Mouse (Mus musculus) embryonic facial prominence, embryonic 14.5 days (tissue): ENCODE results near the gene Gmpr. TPM values are rescaled to one million over a fixed set of nuclear protein-coding genes. Genes with fewer than 3 reads are reported as not detected.

ENCODE experiments used
- ATAC-seq: fragments of 200-750 bp; cut with Nextera tagmentation; 2 replicates; pipeline ENCODE4 v1.8.0; 2017; ENCODE audit warnings: low read depth, moderate number of reproducible peaks, moderate TSS enrichment
- DNase-seq: peaks from one replicate; pipeline ENCODE4 v3.0.0-alpha.2; 2015; ENCODE audit warnings: low spot score
- H3K27ac ChIP-seq: fragments of 300-500 bp; sonication (generic); replicated peaks from 2 replicates; pipeline ENCODE4 v1.5.1; 2014; ENCODE audit warnings: low read depth, mild to moderate bottlenecking, low read length, moderate library complexity
- H3K27me3 ChIP-seq: fragments of 300-500 bp; sonication (generic); replicated peaks from 2 replicates; pipeline ENCODE4 v1.6.1; 2014; ENCODE audit warnings: low read length; ENCODE audit not compliant: control insufficient read depth, insufficient read depth
- H3K36me3 ChIP-seq: fragments of 300-500 bp; sonication (generic); 2 replicates; pipeline ENCODE4 v1.6.1; 2014; ENCODE audit warnings: low read length, mixed read lengths; ENCODE audit not compliant: control insufficient read depth, insufficient read depth
- H3K4me1 ChIP-seq: fragments of 300-500 bp; sonication (generic); 2 replicates; pipeline ENCODE4 v1.6.1; 2014; ENCODE audit warnings: antibody characterized with exemption, low read length; ENCODE audit not compliant: control insufficient read depth, insufficient read depth
- H3K4me2 ChIP-seq: fragments of 300-500 bp; sonication (generic); 2 replicates; pipeline ENCODE4 v1.6.1; 2014; ENCODE audit warnings: low read depth, mild to moderate bottlenecking, low read length, moderate library complexity, mixed read lengths
- H3K4me3 ChIP-seq: fragments of 300-500 bp; sonication (generic); 2 replicates; pipeline ENCODE4 v1.5.1; 2014; ENCODE audit warnings: low read depth, mild to moderate bottlenecking, low read length
- H3K9ac ChIP-seq: fragments of 300-500 bp; sonication (generic); 2 replicates; pipeline ENCODE4 v1.6.1; 2014; ENCODE audit warnings: low read depth, mild to moderate bottlenecking, low read length, moderate library complexity, mixed read lengths
- H3K9me3 ChIP-seq: fragments of 300-500 bp; sonication (generic); 2 replicates; pipeline ENCODE4 v1.6.1; 2016; ENCODE audit warnings: low read length; ENCODE audit not compliant: control insufficient read depth
- WGBS: fragments of 180-500 bp; shearing (Covaris S2); extraction: QIAGEN DNeasy Blood & Tissue Kit; methylation state at CpG from one replicate; pipeline ENCODE4 v1.1.7; 2014; 5-methylcytosine and 5-hydroxymethylcytosine counted together
- polyA plus RNA-seq: library from polyadenylated mRNA; unstranded; fragments of >200 nt; fragmentation: Nextera tagmentation; extraction: Ambion mirVana; gene quantifications from 2 replicates; pipeline ENCODE4 v1.2.1, GENCODE M21; 2014

Gene Gmpr
- polyA plus RNA-seq, 1 experiment from 2014 or later: 51.5 TPM

DNA sequence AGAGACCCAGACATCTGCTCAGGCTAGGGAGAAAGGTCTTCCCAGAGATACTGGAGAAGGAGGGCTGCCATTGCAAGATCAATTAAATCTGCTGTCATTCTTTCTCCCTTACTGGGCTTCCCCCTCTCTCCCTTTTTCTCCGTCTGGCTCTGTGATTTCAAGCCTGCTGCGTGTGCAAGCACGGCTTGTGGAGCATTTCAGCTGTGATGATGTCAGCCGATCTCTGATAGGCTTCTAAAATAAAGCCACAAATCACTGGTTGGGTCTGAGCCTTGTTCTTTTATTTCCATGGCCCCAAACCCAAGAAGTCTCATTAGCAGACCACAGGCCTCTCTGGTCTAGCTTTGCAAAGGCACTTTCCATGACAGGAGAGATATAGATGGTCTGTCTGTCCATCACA, 57.7 kb downstream of the Gmpr start:
- Histone ChIP-seq H3K4me3 (no peak overlapping the region), H3K4me2 (no peak overlapping the region), H3K36me3 (0 out of 2 replicates have a peak, but pooled peaks cover 8% of the 10 kb centered on the region), H3K27ac (no peak overlapping the region), H3K9ac (no peak overlapping the region), H3K4me1 (no peaks in the 10 kb centered on the region; the same call in 1 of the 2 replicates), H3K27me3 (no peaks in the 10 kb centered on the region), H3K9me3 (no peaks in the 10 kb centered on the region)
- ATAC-seq (no peak), DNase-seq (peak; percentile 70)
- WGBS: 44% methylated on average over 4 of the region's 4 CpGs

DNA sequence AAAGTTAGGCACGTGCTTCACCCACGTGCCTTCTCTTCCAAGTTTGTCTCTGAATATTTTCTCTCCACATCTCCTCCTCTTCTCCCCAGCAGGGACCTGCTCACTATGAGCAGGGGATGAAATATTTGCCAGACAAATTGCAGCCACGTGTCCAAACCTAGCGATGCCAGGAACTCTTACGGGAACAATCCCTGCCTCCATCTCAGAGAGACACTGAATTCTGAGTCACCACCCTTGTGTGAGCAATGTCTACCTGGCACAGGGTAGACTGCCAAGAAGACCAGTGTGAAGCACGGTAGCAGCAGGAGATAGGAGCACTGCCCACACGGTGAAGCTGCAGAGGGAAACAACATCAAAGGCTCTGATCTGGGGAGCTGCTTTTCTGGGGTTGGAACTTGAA, 62.7 kb downstream of the Gmpr start:
- no peak for ATAC-seq
- H3K27me3 ChIP-seq: no peaks in the 10 kb centered on the region
- no peaks in the 10 kb centered on the region for H3K9me3 ChIP-seq
- no peak overlapping the region for H3K4me3 ChIP-seq
- 0 out of 2 replicates have a peak, but pooled peaks cover 8% of the 10 kb centered on the region for H3K36me3 ChIP-seq
- no peak overlapping the region for H3K27ac ChIP-seq
- H3K4me1 ChIP-seq: no peaks in the 10 kb centered on the region; the same call in 1 of the 2 replicates
- WGBS: 56% methylated on average over 7 of the region's 7 CpGs
- DNase-seq: no peak
- no peak overlapping the region for H3K4me2 ChIP-seq
- no peak overlapping the region for H3K9ac ChIP-seq

DNA sequence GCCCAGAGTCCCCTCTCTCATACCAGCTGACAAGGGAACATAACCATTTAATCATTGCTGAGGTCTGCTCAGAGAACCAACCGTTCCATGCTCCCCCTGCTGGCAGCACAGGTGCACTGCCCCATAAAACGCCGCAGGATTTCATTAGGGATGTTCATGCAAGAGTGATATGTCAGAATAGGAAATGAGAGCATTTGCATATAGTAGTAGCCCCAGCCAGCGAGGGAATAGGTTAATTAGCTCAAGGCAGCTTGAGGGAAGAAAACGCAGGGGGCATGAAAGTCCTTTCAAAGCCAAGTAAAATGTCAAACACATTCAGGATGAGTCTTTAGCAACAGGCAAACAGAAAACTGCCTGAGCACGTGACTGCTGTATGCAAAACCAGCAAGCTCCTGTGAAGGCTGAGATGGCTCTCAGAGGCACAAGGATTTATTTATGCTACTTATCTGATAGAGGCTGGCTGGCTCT, 64.6 kb downstream of the Gmpr start:
- H3K4me1 ChIP-seq: peaks cover 9% of the 10 kb centered on the region; the same call in 1 of the 2 replicates
- 0% methylated on average over 6 of the region's 6 CpGs for WGBS

DNA sequence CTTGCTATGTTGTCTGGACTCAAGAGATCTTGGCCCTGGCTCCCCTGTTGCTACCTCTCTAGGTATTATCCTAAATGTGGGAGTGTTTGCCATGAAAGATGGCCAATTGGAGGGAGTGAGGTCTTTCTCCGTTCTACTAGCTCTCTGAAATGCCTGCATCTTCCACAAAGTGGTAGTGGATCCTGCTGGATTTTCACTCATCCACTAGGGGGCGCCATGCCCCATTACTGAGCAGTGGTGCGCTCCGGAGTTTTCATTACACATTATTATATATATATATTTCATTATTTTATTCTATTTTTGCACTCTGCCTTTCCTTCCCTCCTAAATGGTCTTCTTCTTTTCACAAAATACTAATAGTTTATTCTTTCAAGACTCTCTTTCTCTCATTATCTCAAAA, 65.5 kb downstream of the Gmpr start:
- DNase-seq (peak; percentile 50), ATAC-seq (no peak)
- Histone ChIP-seq H3K9me3 (no peaks in the 10 kb centered on the region), H3K27ac (no peak overlapping the region), H3K4me2 (no peak overlapping the region), H3K36me3 (no peaks in the 10 kb centered on the region), H3K27me3 (no peaks in the 10 kb centered on the region), H3K9ac (no peak overlapping the region), H3K4me1 (peaks cover 9% of the 10 kb centered on the region; the same call in 1 of the 2 replicates), H3K4me3 (no peak overlapping the region)
- WGBS: 27% methylated on average over 4 of the region's 4 CpGs

More for the DNA sequence above, 64.6 kb downstream of the Gmpr start:
- 0 out of 2 replicates have a peak, but pooled peaks cover 2% of the 10 kb centered on the region for H3K36me3 ChIP-seq
- DNase-seq: peak; percentile 73
- no peaks in the 10 kb centered on the region for H3K27me3 ChIP-seq
- H3K9me3 ChIP-seq: no peaks in the 10 kb centered on the region
- H3K4me2 ChIP-seq: no peak overlapping the region
- no peak overlapping the region for H3K9ac ChIP-seq
- ATAC-seq: no peak
- no peak overlapping the region for H3K27ac ChIP-seq
- H3K4me3 ChIP-seq: no peak overlapping the region

DNA sequence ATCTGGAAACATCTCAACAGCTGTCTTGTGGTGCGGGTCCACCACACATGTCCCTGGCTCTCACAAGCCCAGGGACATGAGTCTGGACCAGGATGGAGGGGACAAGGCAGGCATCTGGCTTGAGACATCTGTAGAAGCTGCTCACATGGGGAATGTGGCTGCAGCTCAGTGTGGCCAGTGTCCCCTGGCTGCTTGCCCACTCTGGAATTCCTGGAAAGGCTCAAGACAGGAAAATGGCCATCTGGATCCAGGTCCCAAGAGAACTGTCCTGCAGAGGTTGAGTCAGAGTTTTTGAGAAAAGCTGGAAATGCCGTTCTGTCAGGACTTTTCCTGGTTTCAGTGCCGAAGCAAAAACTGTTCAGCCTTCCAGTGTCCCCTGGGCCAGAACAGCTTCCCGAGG, 68.9 kb downstream of the Gmpr start:
- Histone ChIP-seq H3K36me3 (no peaks in the 10 kb centered on the region), H3K27ac (no peak overlapping the region), H3K9me3 (no peaks in the 10 kb centered on the region), H3K4me2 (no peak overlapping the region), H3K27me3 (no peaks in the 10 kb centered on the region), H3K4me3 (no peak overlapping the region), H3K9ac (no peak overlapping the region), H3K4me1 (peaks cover 12% of the 10 kb centered on the region; the same call in 1 of the 2 replicates)
- DNase-seq: peak; percentile 73
- WGBS: 57% methylated on average over 4 of the region's 4 CpGs
- 0 out of 2 replicates have a peak, but pooled peaks have one; percentile 11 for ATAC-seq

DNA sequence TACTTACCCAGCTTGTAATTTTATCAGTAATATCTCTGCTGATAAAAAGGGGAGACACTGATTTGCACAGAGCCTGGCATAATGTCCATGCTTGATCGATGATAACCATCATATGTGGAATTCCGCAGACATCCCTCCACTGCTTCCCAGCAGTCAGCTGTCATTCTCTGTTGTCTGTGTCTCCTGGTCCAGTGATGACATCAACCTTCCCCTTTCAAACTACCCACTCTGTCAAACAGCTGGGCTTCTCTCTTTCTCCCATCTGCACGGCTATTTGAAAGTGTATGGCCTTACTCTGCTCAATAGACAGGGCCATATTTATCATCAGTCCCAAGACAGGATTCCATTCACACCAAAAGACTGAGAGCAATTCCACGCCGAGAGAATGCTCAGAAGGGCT, 70.1 kb downstream of the Gmpr start:
- no peak overlapping the region for H3K4me2 ChIP-seq
- no peak overlapping the region for H3K4me3 ChIP-seq
- H3K27ac ChIP-seq: no peak overlapping the region
- peaks cover 12% of the 10 kb centered on the region; the same call in 1 of the 2 replicates for H3K4me1 ChIP-seq
- DNase-seq: no peak
- no peaks in the 10 kb centered on the region for H3K36me3 ChIP-seq
- ATAC-seq: no peak
- H3K9ac ChIP-seq: no peak overlapping the region
- H3K9me3 ChIP-seq: no peaks in the 10 kb centered on the region
- 65% methylated on average over 5 of the region's 5 CpGs for whole genome bisulfite sequencing
- no peaks in the 10 kb centered on the region for H3K27me3 ChIP-seq

DNA sequence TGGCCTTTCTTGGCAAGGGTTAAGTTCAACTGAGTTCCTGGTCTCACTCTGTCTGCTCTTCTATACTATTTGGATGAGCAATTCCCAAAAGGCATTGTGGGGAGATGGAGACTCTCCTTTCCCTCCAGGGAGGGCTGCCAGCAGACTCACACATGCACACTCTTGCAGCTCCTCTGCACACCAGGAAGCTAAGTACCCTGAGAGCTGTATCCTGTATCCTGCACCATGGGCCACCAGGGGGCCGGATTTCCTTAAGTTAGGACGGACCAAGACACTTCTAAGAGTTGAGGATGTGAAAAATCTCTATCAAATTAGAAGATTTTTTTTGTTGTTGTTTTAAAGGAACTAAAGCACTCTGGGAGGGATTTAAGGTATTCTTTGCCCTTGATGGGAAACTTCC, 70.5 kb downstream of the Gmpr start:
- H3K27ac ChIP-seq: no peak overlapping the region
- H3K27me3 ChIP-seq: no peaks in the 10 kb centered on the region
- 0 out of 2 replicates have a peak, but pooled peaks have one; percentile 24 for ATAC-seq
- H3K36me3 ChIP-seq: no peaks in the 10 kb centered on the region
- peaks cover 14% of the 10 kb centered on the region; the same call in 1 of the 2 replicates for H3K4me1 ChIP-seq
- H3K9ac ChIP-seq: no peak overlapping the region
- WGBS: 43% methylated on average over 2 of the region's 2 CpGs
- H3K4me2 ChIP-seq: no peak overlapping the region
- no peaks in the 10 kb centered on the region for H3K9me3 ChIP-seq
- H3K4me3 ChIP-seq: no peak overlapping the region
- peak; percentile 62 for DNase-seq

DNA sequence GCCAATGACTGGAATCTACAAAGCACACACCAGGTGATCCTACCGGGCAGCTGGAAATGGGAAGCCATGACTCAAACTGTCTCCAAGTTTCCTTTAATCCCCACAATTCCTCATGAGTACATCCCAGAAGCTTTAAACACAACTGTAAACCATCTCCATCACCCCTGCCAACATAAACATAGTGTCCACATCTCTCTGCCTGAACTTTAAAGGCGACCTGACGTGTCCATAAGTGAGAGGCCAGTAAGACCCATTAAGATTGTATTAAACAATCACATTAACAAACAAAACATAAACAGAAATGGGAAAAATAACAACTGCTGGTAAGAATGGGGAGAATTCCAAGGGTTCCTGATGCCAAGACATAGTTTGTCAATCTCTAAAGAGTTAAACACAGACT, 72.5 kb downstream of the Gmpr start:
- Histone ChIP-seq H3K4me2 (no peak overlapping the region), H3K4me1 (peaks cover 16% of the 10 kb centered on the region; the same call in 1 of the 2 replicates), H3K9me3 (no peaks in the 10 kb centered on the region), H3K27me3 (no peaks in the 10 kb centered on the region), H3K4me3 (no peak overlapping the region), H3K36me3 (no peaks in the 10 kb centered on the region), H3K27ac (no peak overlapping the region), H3K9ac (no peak overlapping the region)
- DNase-seq (no peak), ATAC-seq (no peak)
- WGBS: 77% methylated on average over 3 of the region's 3 CpGs

DNA sequence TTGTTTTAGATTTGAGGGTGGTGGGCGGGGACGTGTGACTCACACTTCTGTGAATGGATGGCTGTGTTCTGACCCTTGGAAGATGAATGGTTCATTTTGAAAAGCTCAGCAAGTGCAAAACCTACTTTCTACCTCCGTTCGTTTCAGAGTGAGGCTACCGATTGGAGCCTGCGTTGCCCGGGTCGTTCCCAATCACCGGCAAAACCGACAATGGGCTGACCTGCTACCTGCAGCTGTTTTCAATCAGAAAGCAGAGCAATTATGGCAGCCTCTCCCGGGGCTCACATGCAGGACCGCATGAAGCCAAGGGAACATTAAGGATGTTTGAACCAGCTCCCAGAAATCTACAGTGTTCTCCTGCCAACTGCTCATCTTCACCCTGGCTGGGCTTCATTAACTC, 75.0 kb downstream of the Gmpr start:
- peak; percentile 33; the same call in 1 of the 2 replicates for ATAC-seq
- DNase-seq: peak; percentile 67
- WGBS: 38% methylated on average over 12 of the region's 12 CpGs

More for the DNA sequence above, 75.0 kb downstream of the Gmpr start:
- H3K4me1 ChIP-seq: peaks cover 7% of the 10 kb centered on the region; the same call in 1 of the 2 replicates
- no peak overlapping the region for H3K9ac ChIP-seq
- no peaks in the 10 kb centered on the region for H3K9me3 ChIP-seq
- H3K36me3 ChIP-seq: no peaks in the 10 kb centered on the region
- no peaks in the 10 kb centered on the region for H3K27me3 ChIP-seq
- H3K27ac ChIP-seq: 0 out of 2 replicates have a peak overlapping the region, but pooled peaks have one; percentile 16
- no peak overlapping the region; the same call in 1 of the 2 replicates for H3K4me2 ChIP-seq
- H3K4me3 ChIP-seq: no peak overlapping the region
